Mouse (Mus musculus) forebrain, embryonic 15.5 days (tissue): ENCODE measurements around the gene Glrx5. TPM values are rescaled to one million over a fixed set of nuclear protein-coding genes. Genes with fewer than 3 reads are reported as not detected.

Experiments
- ATAC-seq: fragments of 200-750 bp; cut with Nextera tagmentation; replicated peaks from 2 replicates; pipeline ENCODE4 v1.8.0; 2017; ENCODE audit warnings: mild to moderate bottlenecking, moderate TSS enrichment, moderate library complexity
- H3K27ac ChIP-seq: fragments of 300-500 bp; sonication (generic); replicated peaks from 2 replicates; pipeline ENCODE4 v1.5.1; 2015; ENCODE audit warnings: mild to moderate bottlenecking, inconsistent platforms
- H3K27me3 ChIP-seq: fragments of 300-500 bp; sonication (generic); 2 replicates; pipeline ENCODE4 v1.6.1; 2015; ENCODE audit warnings: inconsistent platforms
- H3K36me3 ChIP-seq: fragments of 300-500 bp; sonication (generic); 2 replicates; pipeline ENCODE4 v1.6.1; 2015; ENCODE audit warnings: mild to moderate bottlenecking, inconsistent platforms
- H3K4me1 ChIP-seq: fragments of 300-500 bp; sonication (generic); 2 replicates; pipeline ENCODE4 v1.6.1; 2015; ENCODE audit warnings: inconsistent platforms
- H3K4me2 ChIP-seq: fragments of 300-500 bp; sonication (generic); replicated peaks from 2 replicates; pipeline ENCODE4 v1.6.1; 2015; ENCODE audit warnings: mild to moderate bottlenecking, inconsistent platforms
- H3K4me3 ChIP-seq: fragments of 300-500 bp; sonication (generic); 2 replicates; pipeline ENCODE4 v1.5.1; 2015; ENCODE audit warnings: mild to moderate bottlenecking, inconsistent platforms
- H3K9ac ChIP-seq: fragments of 300-500 bp; sonication (generic); replicated peaks from 2 replicates; pipeline ENCODE4 v1.6.1; 2015; ENCODE audit warnings: mild to moderate bottlenecking, inconsistent platforms
- H3K9me3 ChIP-seq: fragments of 300-500 bp; sonication (generic); 2 replicates; pipeline ENCODE4 v1.6.1; 2016; ENCODE audit warnings: inconsistent platforms
- WGBS: fragments of 180-500 bp; shearing (Covaris S2); methylation state at CpG from one replicate; pipeline ENCODE4 v1.1.7; 2015; ENCODE audit warnings: mixed read lengths; 5-methylcytosine and 5-hydroxymethylcytosine counted together
- polyA plus RNA-seq: library from polyadenylated mRNA; unstranded; fragments of >200 nt; fragmentation: Nextera tagmentation; extraction: Ambion mirVana; gene quantifications from 2 replicates; pipeline ENCODE4 v1.2.1, GENCODE M21; 2015

Gene Glrx5
- polyA plus RNA-seq: 145 and 149 TPM in 2 replicates

- peak within 1 kb of the TSS; percentile 75 for H3K9ac ChIP-seq
- peak within 1 kb of the TSS; percentile 92 for H3K4me2 ChIP-seq
- H3K27me3 ChIP-seq: no peaks in the 10 kb centered on the region
- peak; percentile 99 for ATAC-seq
- no peaks in the 10 kb centered on the region for H3K9me3 ChIP-seq
- peaks cover 8% of the 10 kb centered on the region; the same call in 1 of the 2 replicates for H3K36me3 ChIP-seq
- H3K27ac ChIP-seq: peak within 1 kb of the TSS; percentile 81
- H3K4me1 ChIP-seq: peaks cover 40% of the 10 kb centered on the region
- under 1% methylated on average over 72 of the region's 72 CpGs for WGBS
- H3K4me3 ChIP-seq: peak within 1 kb of the TSS; percentile 83
Measured at GRCm38 (mm10) chr12:105032147-105032831, at the start of gene Glrx5. Gene Glrx5 (plus strand): TSS chr12:105032688.

GRCm38 (mm10) chr12:104983476-104983875 lies 49.0 kb upstream of the Glrx5 start:
- ATAC-seq: no peak
- Histone ChIP-seq H3K4me1 (no peaks in the 10 kb centered on the region), H3K36me3 (no peaks in the 10 kb centered on the region), H3K27ac (no peak overlapping the region), H3K4me3 (no peak overlapping the region), H3K9me3 (no peaks in the 10 kb centered on the region), H3K4me2 (no peak overlapping the region), H3K9ac (no peak overlapping the region), H3K27me3 (no peaks in the 10 kb centered on the region)
- WGBS: 58% methylated on average over 7 of the region's 7 CpGs

- H3K36me3 ChIP-seq: no peaks in the 10 kb centered on the region
Measured at GRCm38 (mm10) chr12:104985088-104985487, 47.4 kb upstream of the Glrx5 start.

GRCm38 (mm10) chr12:104986001-104986400 lies 46.5 kb upstream of the Glrx5 start:
- ATAC-seq: no peak
- Histone ChIP-seq H3K27me3 (no peaks in the 10 kb centered on the region), H3K27ac (no peak overlapping the region), H3K4me2 (no peak overlapping the region), H3K4me3 (no peak overlapping the region), H3K36me3 (no peaks in the 10 kb centered on the region), H3K9ac (no peak overlapping the region), H3K9me3 (no peaks in the 10 kb centered on the region), H3K4me1 (no peaks in the 10 kb centered on the region)
- 92% methylated on average over 2 of the region's 2 CpGs for WGBS

More at GRCm38 (mm10) chr12:104985088-104985487, 47.4 kb upstream of the Glrx5 start:
- Histone ChIP-seq H3K4me1 (no peaks in the 10 kb centered on the region), H3K4me3 (no peak overlapping the region), H3K9me3 (no peaks in the 10 kb centered on the region), H3K27me3 (no peaks in the 10 kb centered on the region), H3K27ac (no peak overlapping the region), H3K4me2 (no peak overlapping the region), H3K9ac (no peak overlapping the region)
- 87% methylated on average over 5 of the region's 5 CpGs for WGBS
- no peak for ATAC-seq

GRCm38 (mm10) chr12:104986781-104987180 lies 45.7 kb upstream of the Glrx5 start:
- no peaks in the 10 kb centered on the region for H3K9me3 ChIP-seq
- WGBS: 94% methylated on average over 9 of the region's 9 CpGs
- no peaks in the 10 kb centered on the region for H3K36me3 ChIP-seq
- no peaks in the 10 kb centered on the region for H3K27me3 ChIP-seq
- H3K4me1 ChIP-seq: no peaks in the 10 kb centered on the region
- no peak overlapping the region for H3K9ac ChIP-seq
- H3K4me2 ChIP-seq: no peak overlapping the region
- no peak overlapping the region for H3K27ac ChIP-seq
- ATAC-seq: no peak
- no peak overlapping the region for H3K4me3 ChIP-seq

GRCm38 (mm10) chr12:104987936-104988335 lies 44.6 kb upstream of the Glrx5 start:
- Histone ChIP-seq H3K27ac (no peak overlapping the region), H3K4me3 (no peak overlapping the region), H3K9me3 (no peaks in the 10 kb centered on the region), H3K27me3 (no peaks in the 10 kb centered on the region), H3K4me2 (no peak overlapping the region), H3K9ac (no peak overlapping the region), H3K36me3 (no peaks in the 10 kb centered on the region), H3K4me1 (no peaks in the 10 kb centered on the region)
- no peak for ATAC-seq
- WGBS: 64% methylated on average over 7 of the region's 7 CpGs

GRCm38 (mm10) chr12:104990741-104991454 lies 41.6 kb upstream of the Glrx5 start:
- Histone ChIP-seq H3K27me3 (no peaks in the 10 kb centered on the region), H3K9me3 (no peaks in the 10 kb centered on the region), H3K36me3 (no peaks in the 10 kb centered on the region), H3K4me2 (no peak overlapping the region), H3K27ac (no peak overlapping the region), H3K4me3 (no peak overlapping the region), H3K9ac (no peak overlapping the region), H3K4me1 (no peaks in the 10 kb centered on the region)
- WGBS: 92% methylated on average over 13 of the region's 13 CpGs
- no peak for ATAC-seq

GRCm38 (mm10) chr12:104992123-104992741 lies 40.3 kb upstream of the Glrx5 start:
- 89% methylated on average over 10 of the region's 10 CpGs for whole genome bisulfite sequencing
- no peak for ATAC-seq
- Histone ChIP-seq H3K4me2 (no peak overlapping the region), H3K4me3 (no peak overlapping the region), H3K9me3 (no peaks in the 10 kb centered on the region), H3K27ac (no peak overlapping the region), H3K27me3 (no peaks in the 10 kb centered on the region), H3K9ac (no peak overlapping the region), H3K4me1 (no peaks in the 10 kb centered on the region), H3K36me3 (no peaks in the 10 kb centered on the region)

GRCm38 (mm10) chr12:104992838-104993237 lies 39.6 kb upstream of the Glrx5 start:
- Histone ChIP-seq H3K36me3 (no peaks in the 10 kb centered on the region), H3K4me2 (no peak overlapping the region), H3K27ac (no peak overlapping the region), H3K9me3 (no peaks in the 10 kb centered on the region), H3K4me3 (no peak overlapping the region), H3K27me3 (no peaks in the 10 kb centered on the region), H3K9ac (no peak overlapping the region), H3K4me1 (no peaks in the 10 kb centered on the region)
- 79% methylated on average over 8 of the region's 8 CpGs for WGBS
- ATAC-seq: no peak

- no peak overlapping the region for H3K4me2 ChIP-seq
- no peak overlapping the region for H3K4me3 ChIP-seq
- no peaks in the 10 kb centered on the region for H3K9me3 ChIP-seq
- H3K27me3 ChIP-seq: no peaks in the 10 kb centered on the region
- H3K36me3 ChIP-seq: no peaks in the 10 kb centered on the region
- no peak overlapping the region for H3K27ac ChIP-seq
- H3K9ac ChIP-seq: no peak overlapping the region
- no peak for ATAC-seq
- WGBS: 90% methylated on average over 12 of the region's 12 CpGs
- no peaks in the 10 kb centered on the region for H3K4me1 ChIP-seq
Measured at GRCm38 (mm10) chr12:104995259-104995876, 37.1 kb upstream of the Glrx5 start.

- Histone ChIP-seq H3K4me3 (no peak overlapping the region), H3K4me1 (no peaks in the 10 kb centered on the region), H3K27me3 (no peaks in the 10 kb centered on the region), H3K27ac (no peak overlapping the region), H3K36me3 (no peaks in the 10 kb centered on the region), H3K4me2 (no peak overlapping the region), H3K9me3 (no peaks in the 10 kb centered on the region), H3K9ac (no peak overlapping the region)
- 85% methylated on average over 9 of the region's 9 CpGs for WGBS
- no peak for ATAC-seq
Measured at GRCm38 (mm10) chr12:104996012-104996728, 36.3 kb upstream of the Glrx5 start.
